Mouse (Mus musculus): Measurements from ENCODE around the gene Reep3.
"Not testable (repeated sequence)": the region's sequence is repeated elsewhere in the genome, so short reads cannot be mapped to it uniquely, and the experiment has no call there.

The Reep3 gene

DNA sequence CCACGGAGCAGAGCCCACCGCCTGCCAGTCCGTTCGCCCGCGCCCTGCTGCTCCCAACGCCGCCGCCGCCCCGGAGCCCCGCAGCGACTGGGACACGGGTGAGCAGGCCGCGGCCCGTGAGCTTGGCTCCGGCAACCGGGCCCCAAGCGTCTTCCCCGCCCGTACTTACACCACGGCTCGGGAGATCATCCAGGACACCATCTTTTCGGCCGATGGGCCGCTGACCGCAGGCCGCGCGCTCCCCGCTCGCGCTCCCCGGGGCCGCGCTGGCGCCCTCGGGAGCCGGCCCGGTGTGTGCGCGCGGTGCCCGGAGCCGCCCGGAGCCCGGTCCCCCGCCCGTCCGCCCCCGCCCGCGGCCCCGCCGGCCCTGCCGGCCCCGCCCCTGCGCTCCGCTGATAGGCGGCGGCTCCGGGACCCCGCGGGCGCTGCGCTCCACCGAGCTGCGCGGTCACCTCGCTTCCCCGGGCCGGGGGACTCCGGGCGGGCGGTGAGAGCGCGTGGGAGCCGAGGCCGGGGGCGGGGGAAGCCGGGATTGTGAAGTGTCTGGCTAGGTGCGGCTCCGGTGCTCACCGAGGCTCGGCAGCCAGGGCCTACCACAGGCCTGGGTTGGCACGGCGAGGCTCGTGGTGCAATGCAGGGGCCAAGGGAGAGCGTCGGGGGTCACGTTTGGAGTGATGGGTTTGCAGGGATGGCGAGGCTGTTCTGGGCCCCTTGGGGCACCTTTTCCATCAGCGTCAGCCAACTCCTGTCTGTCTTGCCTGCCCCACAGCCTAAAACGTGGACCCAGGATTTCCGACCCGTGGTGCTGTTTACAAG lies at the start of gene Reep3:
Gene Reep3 (minus strand): TSS at position 325 of the 816 bp plus-strand sequence.
- no peak for DNase-seq (ENCODE audit: low read depth)

DNA sequence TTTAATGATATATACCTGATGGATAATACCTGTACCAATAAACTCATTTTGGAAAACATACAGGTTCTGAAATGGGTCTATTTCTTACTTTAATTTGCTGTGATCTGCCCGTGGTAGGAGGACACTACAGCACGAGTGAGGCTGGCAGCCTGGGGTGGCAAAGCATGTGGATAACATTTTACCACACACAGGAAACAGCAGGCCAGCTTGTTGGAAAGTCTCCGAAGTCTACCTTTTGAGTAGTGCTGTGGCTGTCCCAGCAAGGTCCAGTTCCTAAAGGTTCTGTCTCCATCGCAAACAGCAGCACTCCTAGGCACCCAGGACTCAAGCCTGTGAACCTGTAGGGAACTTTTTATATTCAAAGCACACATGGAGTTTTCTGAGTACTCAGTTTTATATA lies 48.9 kb upstream of the Reep3 start:
- no peak for DNase-seq (ENCODE audit: low read depth)

DNA sequence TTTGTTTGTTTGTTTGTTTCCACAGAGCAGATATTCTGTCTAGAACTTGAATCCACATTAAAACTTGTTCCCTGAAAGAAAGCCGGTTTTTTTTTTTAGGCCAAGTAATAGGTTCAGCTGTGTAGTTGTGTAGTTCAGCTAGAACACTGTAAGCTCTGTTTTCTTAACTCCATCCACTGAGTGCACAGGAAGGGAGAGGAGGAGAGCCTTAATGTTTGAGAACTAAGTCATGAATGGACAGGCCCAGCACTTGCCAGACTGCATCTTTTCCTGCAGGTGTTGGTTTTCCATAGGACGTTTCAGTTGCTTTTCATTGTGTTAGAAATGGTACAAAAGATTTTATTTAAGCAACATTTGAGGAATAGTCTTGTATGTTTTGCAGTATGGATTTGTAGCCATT lies 47.5 kb upstream of the Reep3 start:
- no peak for DNase-seq (ENCODE audit: low read depth)

DNA sequence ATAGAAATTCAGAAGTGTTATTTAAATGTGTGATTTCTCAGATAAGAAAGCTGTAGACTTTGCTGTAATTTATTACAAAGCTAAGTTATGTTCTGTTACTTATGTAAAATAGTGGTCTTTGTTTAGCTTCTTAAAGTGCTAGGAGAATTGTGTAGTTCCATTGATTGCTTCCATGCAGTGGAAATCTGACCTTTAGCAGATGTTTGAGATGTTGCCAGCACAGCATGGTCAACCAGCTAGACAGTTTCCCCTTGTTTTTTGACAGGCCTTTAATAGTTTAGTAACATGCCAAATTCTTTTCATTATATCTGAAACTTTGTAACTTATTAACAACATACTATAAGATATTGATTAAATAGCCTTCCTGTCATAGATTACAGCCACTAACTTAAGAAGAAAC lies 46.9 kb upstream of the Reep3 start:
- no peak for DNase-seq (ENCODE audit: low read depth)

DNA sequence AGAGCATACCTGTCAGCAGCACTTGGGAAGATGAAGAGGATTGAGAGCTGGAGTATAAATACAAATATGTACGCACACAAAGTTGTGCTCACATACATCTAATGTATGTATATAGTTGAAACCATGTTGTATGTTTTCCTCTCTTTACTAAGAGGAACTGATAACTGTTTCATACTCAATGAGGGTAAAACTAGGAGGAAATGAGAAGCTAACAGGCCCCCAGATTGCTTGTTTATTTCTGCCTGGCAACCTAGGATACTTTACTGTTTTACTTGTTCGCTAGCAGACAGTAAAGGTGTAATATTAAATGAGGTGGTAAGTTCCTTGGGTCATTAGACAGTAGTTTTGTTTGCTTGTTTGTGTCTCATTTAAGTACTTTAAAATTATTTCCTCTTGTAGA lies 40.7 kb upstream of the Reep3 start:
- DNase-seq (ENCODE audit: low read depth), result no peak

DNA sequence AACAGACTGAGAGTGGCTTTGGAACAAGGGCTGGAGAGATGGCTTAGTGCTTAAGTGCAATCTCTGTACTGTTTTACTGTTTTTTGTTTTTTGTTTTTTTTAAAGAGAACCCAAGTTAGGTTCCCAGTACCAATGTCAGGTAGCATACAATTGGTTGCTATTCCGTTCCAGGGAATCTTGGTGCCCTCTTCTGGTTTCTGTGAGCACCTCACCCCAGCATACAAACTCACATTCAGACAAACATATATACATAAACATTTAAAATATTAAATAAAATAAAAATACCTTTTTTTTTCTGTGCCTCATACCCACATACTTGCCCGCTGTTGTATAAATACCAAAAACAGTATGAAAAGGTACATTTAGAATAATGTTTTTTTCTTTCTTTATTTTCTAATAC lies 37.6 kb upstream of the Reep3 start:
- DNase-seq (ENCODE audit: low read depth), result no peak

DNA sequence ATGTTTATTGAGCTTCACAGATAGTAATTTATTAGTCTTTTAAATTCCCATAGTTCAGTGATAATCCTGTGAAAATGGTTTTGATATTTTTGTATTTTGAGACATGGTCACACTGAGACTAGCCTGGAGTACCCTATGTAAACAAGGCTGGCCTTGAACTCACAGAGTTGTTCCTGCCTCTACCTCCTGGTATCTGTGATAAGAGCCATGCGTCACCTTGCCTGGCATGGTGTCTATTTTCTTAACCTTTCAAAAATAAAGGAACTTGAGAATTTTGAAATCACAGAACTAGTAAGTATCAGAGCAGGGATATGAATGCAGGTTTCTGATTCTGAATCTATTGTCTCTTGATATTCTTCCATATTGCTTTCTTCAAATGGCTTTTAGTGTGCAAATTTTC lies 35.0 kb upstream of the Reep3 start:
- DNase-seq (ENCODE audit: low read depth), result no peak

DNA sequence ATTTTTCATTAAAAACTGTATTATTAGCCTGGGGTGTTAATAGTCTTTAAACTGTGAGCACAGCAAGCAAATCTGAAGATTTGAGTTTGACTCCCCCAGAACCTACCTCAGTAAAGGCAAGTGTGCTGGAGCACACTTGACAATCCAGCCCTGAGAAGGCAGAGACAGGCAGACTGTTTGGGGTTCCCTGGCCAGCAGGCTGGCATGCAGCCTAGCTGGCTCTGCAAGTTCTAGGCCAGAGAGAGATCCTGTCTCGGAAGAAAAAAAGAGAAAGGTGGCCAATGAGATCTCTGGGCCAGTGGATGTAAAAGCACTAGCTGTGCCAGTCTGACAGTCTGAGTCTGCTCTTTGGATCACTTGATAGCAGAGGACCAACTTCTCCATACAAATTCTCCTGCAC lies 32.8 kb upstream of the Reep3 start:
- DNase-seq (ENCODE audit: low read depth), result no peak

DNA sequence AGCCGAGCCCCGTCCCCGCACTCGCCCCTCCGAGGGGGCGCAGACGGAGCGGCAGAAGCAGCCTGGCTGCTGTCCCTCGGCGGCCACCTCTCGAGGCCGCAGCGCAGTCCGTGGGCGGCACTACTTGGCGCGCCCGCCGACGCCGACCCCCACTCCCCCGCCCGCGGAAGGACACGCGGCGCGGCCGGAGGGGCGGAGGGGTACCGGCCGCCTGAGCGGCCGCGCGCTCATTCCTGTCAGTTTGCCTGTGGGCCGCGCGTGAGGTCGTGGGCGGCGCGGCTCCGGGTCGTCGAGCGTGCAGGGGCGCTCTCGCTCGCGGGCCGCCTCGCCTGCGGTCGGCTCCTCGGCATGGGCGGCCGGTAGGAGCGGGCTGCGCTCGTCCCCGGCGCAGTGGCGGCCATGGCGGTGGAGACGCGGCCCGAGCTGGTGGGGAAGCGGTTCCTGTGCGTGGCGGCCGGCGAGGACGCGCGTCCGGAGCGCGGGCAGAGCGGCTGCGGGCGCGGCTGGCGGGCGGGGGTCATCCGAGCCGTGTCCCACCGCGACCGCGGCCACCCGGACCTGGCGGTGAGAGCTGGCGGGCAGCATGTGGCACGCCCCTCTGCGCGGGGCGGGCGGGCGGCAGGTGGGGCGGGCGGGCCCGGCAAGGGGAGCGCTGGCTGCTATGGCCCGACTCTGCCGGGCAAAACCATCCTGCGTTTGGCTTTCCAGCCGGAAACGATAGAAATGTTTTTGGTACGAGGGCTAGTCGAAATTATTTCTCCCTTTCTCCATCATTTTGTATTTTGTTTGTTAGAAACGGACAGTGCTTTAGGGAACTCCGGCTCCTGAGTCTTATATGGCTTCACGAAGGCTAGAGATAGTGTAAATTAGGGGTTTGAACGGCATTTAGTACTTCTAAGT lies 30.4 kb upstream of the Reep3 start:
- DNase-seq (ENCODE audit: low read depth), result no peak

DNA sequence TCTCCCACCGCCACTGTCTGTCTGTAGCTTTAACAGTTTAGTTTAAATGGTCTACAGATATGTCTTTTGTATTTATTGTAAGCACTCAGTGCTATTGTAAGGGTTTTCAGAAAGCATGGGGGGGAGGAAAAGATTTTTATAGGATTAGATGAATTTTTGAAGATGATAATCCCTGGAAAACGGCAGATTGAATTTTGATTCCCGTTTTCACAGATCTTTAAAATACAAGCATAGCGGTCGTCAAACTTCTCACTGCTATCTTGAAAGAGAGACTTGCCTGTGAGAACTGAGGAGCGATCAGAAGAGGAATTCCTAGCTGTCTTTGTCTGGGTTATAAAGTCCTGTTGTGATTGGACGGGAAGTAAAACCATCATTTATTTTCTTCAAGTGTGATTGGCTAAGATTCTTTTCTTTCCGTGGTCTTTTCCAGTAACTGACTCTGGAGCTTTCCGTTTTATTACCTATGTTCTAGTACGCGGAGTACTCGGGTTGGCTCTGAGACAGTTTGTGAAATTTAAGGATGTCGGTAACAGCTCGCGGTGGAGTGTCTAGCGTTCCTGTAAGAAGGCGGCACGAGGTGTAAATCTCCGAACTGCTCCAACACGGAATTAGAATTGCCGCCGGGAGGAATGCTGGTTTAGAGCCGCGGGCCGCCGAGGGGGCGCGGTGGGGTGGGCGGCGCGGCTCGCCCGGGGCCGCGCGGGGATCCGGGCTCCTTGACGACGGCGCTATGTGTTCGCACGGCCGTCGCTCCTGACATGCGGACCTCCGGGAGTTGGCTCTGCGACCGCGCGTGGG lies 29.5 kb upstream of the Reep3 start:
- DNase-seq (ENCODE audit: low read depth), result no peak

DNA sequence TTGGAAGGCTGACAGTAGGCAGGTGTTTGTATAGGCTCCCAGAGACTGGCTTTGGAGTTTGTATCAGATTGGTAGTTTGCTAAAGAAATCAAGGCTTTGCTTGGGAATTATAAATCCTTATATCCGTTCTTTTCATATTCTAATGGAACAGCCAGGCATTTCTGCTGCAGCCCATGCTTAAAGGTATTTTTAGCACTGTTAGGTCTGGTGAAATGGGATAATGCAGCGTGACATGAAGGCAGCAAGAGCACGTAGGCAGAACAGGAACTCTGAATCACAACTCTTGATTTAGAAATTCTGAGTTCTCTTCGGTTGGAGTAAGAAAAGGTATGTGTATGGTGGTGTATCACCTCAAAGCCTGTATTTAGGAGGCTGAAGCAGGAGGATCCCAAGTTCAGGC lies 27.4 kb upstream of the Reep3 start:
- no peak for DNase-seq (ENCODE audit: low read depth)

DNA sequence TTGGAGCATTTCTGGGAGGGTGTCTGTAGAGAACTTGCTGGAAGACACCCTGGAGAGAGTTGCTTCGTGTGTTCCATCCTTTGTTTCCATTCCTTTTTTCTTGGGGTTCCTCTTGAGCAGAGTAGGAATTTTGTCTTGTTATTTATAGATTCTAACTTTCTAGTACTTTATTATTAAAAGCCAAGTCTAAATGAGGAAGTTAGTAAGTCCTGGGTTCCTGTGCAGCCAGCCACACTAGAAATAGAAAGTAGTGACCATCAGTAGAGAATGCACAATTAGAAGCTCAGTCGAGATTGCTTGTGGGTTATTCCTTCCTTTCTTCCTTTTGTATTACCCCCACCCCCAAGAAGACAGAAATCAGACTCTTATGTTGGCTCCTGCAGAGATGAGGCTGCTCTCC lies 27.0 kb upstream of the Reep3 start:
- no peak for DNase-seq (ENCODE audit: low read depth)

DNA sequence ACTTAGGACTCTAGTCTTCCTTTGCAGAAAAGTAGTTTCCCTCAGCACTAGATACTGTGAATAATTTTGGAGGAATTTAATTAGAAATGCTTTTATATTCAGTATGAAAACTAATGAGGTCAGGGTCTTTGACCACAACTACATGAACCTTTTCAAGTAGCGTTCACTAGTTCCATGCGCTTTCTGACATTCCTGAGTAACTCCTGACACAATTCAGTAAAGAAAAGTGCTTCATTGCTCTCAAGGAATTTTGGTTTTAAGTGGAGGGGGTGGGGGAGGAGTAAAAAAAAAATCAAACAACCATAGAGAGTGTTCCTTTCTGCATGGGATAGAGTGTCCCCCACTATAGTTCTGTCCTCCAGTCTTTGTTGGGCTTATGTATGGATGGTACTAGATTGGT lies 23.9 kb upstream of the Reep3 start:
- DNase-seq (ENCODE audit: low read depth), result no peak

DNA sequence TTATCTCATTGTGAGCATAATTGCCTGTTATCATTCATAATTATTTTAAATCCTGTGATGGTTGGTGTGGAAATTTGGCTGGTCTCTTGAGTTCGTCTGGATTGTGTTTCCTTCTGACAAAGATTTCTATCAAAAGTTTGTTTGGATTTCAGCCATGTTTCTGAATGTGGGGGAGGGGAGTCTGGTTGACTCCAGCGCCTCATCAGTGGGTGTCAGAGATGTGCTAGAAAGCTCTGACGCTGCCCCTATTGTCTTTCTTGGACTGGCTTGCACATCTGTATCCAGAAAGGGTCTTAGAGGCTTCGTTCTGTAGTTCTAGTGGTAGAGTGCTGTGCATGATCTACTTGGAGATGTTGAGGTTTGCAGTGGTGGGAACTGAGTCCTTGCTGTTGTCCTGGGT lies 23.4 kb upstream of the Reep3 start:
- DNase-seq (ENCODE audit: low read depth), result no peak

DNA sequence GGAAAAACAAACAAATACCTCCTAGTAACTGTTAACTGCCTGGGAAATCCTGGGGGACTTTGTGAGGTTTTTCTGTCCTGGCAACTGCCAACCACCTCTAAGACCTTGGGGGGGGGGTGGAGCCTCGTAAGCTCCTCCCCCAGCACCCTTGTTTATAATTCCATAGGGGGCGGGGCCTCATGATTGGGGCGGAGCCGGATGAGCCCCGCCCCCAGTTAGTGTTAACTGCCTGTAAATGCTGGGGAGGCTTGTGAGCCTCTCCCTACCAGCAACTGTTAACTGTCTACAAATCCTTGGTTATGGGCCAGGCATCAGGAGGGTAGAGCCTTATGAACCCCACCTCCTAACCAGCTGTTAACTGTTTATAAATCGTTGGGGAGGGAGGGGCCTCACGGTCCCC lies 22.5 kb upstream of the Reep3 start:
- DNase-seq (ENCODE audit: low read depth), result no peak

DNA sequence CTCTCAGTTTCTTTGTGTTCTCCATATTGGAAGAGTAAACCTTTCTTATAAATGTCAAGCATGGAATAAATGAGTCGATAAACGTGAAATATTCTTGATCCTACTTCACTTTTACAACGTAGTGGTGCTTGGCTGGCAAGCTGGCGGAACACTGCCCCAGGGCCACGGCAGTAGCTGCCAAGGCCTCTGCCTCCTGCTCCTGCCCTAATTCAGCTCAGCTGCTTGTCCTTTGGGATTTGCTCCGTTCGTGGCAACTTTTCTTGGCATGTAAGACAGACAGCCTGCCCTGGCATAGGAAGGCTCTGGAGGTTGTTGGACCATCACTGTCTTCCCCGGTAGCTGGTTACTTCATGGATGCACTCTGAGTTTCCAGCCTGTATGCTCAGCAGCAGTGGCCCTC lies 19.5 kb upstream of the Reep3 start:
- no peak for DNase-seq (ENCODE audit: low read depth)

DNA sequence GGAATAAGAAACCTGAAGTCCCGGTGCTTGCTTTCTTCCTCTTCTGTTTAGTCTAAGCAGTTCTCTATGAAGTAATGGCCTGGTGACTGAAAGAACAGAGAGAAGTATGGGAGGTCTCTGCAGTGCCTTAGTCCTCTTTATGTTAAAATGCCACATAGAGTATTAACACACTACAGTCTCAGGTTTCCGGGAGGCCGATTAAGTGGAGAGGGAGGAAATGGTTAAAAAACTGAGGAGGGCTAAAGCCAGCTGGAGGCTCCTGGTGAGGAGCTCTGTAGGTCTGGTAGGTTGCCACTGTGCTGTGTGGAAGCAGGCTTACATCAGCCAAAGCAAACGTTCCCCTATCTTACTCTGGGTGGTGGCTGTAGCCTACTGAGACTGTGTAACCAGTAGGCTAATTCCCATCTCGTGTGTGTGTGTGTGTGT lies 18.9 kb upstream of the Reep3 start:
- no peak for DNase-seq (ENCODE audit: low read depth)

DNA sequence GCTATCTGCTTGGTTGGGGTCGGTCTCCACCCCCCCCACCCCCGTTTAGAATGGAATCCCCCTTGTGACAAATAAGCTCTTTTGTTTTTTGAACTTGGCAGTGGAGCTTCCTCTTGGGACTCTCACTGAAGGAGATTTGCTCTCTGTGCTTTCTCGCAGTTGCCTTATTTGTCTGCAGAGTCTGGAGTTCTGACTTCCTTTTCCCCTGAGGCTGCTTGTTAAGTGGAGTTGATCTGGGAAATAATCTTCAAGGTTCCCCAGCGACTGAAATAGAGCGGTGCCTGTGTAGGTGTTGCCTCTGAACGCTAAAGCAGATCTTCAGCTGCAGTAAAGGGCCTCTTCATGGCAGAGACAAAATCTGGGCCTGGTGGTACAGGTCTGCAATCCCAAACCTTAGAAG lies 18.4 kb upstream of the Reep3 start:
- no peak for DNase-seq (ENCODE audit: low read depth)

DNA sequence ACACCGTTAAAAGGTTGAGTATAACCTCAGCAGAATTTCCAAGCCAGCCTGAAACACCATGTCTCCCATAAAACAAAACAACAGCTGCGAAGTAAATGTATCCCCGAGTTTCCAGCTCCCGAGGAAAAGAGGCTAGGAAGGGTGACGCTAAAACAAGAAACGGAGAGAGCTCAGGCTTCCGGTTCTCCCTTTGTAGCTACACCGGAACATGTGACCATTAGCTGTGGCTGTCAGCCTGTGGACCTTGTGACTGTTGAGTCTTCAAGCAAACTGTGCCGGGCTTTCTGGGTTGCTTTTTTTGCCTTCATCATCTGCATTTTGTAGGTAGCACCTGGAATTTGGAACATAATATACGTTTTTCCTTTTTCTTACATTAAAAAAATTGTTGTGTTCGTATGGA lies 17.1 kb upstream of the Reep3 start:
- DNase-seq (ENCODE audit: low read depth), result no peak

DNA sequence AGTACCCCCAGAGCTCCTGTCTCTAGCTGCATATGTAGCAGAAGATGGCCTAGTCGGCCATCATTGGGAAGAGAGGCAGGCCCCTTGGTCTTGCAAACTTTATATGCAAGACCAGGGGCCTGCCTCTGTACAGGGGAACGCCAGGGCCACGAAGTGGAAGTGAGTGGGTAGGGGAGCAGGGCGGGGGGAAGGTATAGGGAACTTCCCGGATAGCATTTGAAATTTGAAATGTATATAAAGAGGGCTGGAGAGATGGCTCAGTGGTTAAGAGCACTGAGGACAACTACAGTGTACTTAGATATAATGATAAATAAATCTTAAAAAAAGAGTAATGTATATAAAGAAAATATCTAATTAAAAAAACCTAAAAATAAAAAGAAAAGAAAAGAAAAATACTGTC lies 16.2 kb upstream of the Reep3 start:
- not testable (repeated sequence) for DNase-seq (ENCODE audit: low read depth)

DNA sequence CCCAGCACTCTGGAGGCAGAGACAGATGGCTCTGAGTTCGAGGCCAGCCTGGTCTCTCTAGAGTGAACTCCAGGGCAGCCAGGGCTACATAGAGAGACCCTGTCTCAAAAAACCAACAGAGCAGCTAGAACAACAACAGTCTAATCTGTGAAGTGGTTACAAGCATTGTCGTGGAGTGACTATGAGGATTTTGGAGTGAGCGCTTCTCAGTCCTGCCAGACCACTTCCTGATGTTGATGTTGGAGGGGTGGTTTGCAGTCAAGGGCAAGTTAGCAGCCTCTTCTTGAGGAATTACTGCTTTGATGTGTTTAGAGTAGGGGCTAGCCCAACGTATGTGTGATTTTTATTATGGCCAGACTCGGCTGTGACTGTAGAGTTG lies 15.0 kb upstream of the Reep3 start:
- no peak for DNase-seq (ENCODE audit: low read depth)

DNA sequence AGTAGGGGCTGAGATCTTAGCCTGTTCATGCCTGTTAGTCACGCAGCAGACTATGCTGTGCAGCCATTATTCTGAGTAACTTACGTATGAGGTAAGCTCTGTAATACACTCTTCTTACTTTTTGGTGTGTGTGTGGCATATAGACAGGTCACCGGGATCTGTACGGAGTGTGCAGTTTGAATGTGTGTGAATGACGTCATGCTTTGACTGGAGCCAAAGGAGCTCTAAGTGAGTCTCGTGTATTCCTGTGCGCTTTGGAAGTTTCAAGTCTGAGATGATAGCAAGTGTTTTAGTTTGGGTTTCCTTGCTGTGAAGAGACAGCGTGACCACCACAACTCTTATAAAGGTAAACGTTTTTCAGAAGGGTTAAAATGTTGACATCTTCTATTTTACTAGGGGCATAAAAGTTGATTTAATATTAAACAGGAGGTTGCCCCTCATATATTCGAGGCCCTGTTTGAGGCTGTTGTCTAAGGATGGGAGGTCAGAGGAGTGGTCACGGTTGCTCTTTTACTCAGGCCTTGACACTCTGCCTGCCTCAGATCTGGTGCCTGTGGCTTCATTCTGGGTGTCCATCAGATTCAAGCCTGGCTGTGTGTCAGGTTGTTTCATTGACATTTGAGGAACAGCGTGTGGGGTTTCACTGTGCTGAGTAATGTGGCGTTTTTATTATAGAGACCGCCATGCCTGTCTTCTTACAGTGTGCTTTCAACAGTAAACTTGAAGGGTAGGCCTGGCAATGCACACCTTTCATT lies 14.5 kb upstream of the Reep3 start:
- no peak for DNase-seq (ENCODE audit: low read depth)
